Mouse (Mus musculus): Measurements from ENCODE around the gene Morn1.
A peak's percentile ranks its signal among the peaks of the same experiment; 100 is the strongest.

The Morn1 gene

GRCm38 (mm10) chr4:155139281-155140045 lies 53.1 kb downstream of the Morn1 start:
- no peak for DNase-seq (ENCODE audit: low spot score in 2 of 2)

GRCm38 (mm10) chr4:155140150-155140549 lies 53.8 kb downstream of the Morn1 start:
- no peak for DNase-seq (ENCODE audit: low spot score in 2 of 2)

GRCm38 (mm10) chr4:155140795-155141265 lies 54.5 kb downstream of the Morn1 start:
- no peak for DNase-seq (ENCODE audit: low spot score in 2 of 2)

GRCm38 (mm10) chr4:155142836-155143235 lies 56.5 kb downstream of the Morn1 start:
- DNase-seq (ENCODE audit: low spot score in 2 of 2) = no peak

GRCm38 (mm10) chr4:155143411-155143810 lies 57.0 kb downstream of the Morn1 start:
- no peak for DNase-seq (ENCODE audit: low spot score in 2 of 2)

GRCm38 (mm10) chr4:155143871-155144502 lies 57.6 kb downstream of the Morn1 start:
- peak; percentile 53 to 61 for DNase-seq (ENCODE audit: low spot score in 2 of 2)

GRCm38 (mm10) chr4:155144548-155145180 lies 58.3 kb downstream of the Morn1 start:
- DNase-seq (ENCODE audit: low spot score in 2 of 2) = no peak

GRCm38 (mm10) chr4:155146107-155146823 lies 59.9 kb downstream of the Morn1 start:
- no peak for DNase-seq (ENCODE audit: low spot score in 2 of 2)

- no peak for DNase-seq (ENCODE audit: low spot score in 2 of 2)
Observed at GRCm38 (mm10) chr4:155148453-155148852, 62.1 kb downstream of the Morn1 start.

- DNase-seq (ENCODE audit: low spot score in 2 of 2) = peak in 1 of 2 experiments; percentile 15
Observed at GRCm38 (mm10) chr4:155148910-155149698, 62.7 kb downstream of the Morn1 start.

- DNase-seq (ENCODE audit: low spot score in 2 of 2) = no peak
Observed at GRCm38 (mm10) chr4:155149941-155150275, 63.5 kb downstream of the Morn1 start.

- peak; percentile 50 to 55 for DNase-seq (ENCODE audit: low spot score in 2 of 2)
Observed at GRCm38 (mm10) chr4:155150276-155151113, 64.1 kb downstream of the Morn1 start.

- DNase-seq (ENCODE audit: low spot score in 2 of 2) = no peak
Observed at GRCm38 (mm10) chr4:155151221-155151788, 64.9 kb downstream of the Morn1 start.

- no peak for DNase-seq (ENCODE audit: low spot score in 2 of 2)
Observed at GRCm38 (mm10) chr4:155151845-155152244, 65.5 kb downstream of the Morn1 start.

- DNase-seq (ENCODE audit: low spot score in 2 of 2) = no peak
Observed at GRCm38 (mm10) chr4:155152476-155152875, 66.1 kb downstream of the Morn1 start.

- DNase-seq (ENCODE audit: low spot score in 2 of 2) = no peak
Observed at GRCm38 (mm10) chr4:155153389-155154072, 67.2 kb downstream of the Morn1 start.

- no peak for DNase-seq (ENCODE audit: low spot score in 2 of 2)
Observed at GRCm38 (mm10) chr4:155154986-155155385, 68.6 kb downstream of the Morn1 start.

GRCm38 (mm10) chr4:155156734-155157133 lies 70.4 kb downstream of the Morn1 start:
- peak in 1 of 2 experiments; percentile 52 for DNase-seq (ENCODE audit: low spot score in 2 of 2)

- no peak for DNase-seq (ENCODE audit: low spot score in 2 of 2)
Observed at GRCm38 (mm10) chr4:155157871-155158542, 71.6 kb downstream of the Morn1 start.

Measured in right cerebral cortex, adult 2 months (tissue).